Mouse (Mus musculus): ENCODE measurements at regions not wholly inside any gene's neighbourhood (a gene's known extent, or its start where the extent isn't known, plus 50 kb on each side); places are given as distances from the start of the nearest gene placed in this dataset.
"Not testable (repeated sequence)": the region's sequence is repeated elsewhere in the genome, so short reads cannot be mapped to it uniquely, and the experiment has no call there.

DNA sequence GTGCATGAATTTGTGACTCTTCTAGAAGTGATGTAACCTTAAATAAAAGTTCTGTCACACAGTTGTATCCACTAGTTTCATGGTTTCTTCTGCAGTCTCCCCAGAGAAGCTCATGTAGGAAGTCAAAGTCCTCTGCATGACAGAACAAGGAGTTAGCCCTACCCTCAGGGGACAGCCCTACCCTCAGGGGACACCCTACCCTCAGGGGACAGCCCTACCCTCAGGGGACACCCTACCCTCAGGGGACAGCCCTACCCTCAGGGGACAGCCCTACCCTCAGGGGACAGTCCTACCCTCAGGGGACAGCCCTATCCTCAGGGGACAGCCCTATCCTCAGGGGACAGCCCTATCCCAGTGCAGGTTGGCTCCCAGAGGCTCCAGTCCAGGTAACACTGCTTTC, 64.5 kb upstream of the Sh3gl3 start:
- H3K27ac ChIP-seq (ENCODE audit: insufficient read depth, low read depth); H3K4me3 ChIP-seq (replicated peaks in 1 of 3; ENCODE audit: low read depth in 2 of 3, low read length in 2 of 3, poor library complexity in 1 of 3); H3K36me3 ChIP-seq (replicated peaks in 1 of 2; ENCODE audit: control insufficient read depth in 1 of 2, insufficient read depth in 1 of 2, low read length in 1 of 2); H3K9ac ChIP-seq (ENCODE audit: insufficient read depth, low read depth); H3K4me2 ChIP-seq (ENCODE audit: insufficient read depth, low read depth, poor library complexity, severe bottlenecking); dilution Hi-C loops (cut with MboI; ENCODE audit: extremely low pct_ligation_motif_present, extremely low pct_unique_long_range_greater_than_20kb, low sequenced_read_pairs); H3K79me2 ChIP-seq (replicated peaks; ENCODE audit: control insufficient read depth, extremely low read depth, insufficient read depth, poor library complexity, severe bottlenecking); H3K9me3 ChIP-seq (replicated peaks; ENCODE audit: low read length): not testable (repeated sequence)
- Histone ChIP-seq H3K27me3 (replicated peaks) (peaks cover 32% of the 10 kb centered on the region), H3K4me1 (ENCODE audit: control insufficient read depth in 1 of 2, insufficient read depth in 2 of 2) (peaks cover 5 to 16% of the 10 kb centered on the region in 2 experiments)
- TF ChIP-seq KAT2A (IDR thresholded peaks at IDR 0.05; ENCODE audit: insufficient replicate concordance, low read length) (peak; percentile 89), ETS1 (conservative IDR thresholded peaks at IDR 0.05; ENCODE audit: low read depth, low read length) (peak; percentile 73), MEF2A (IDR thresholded peaks at IDR 0.05; ENCODE audit: borderline replicate concordance, low read depth, low read length) (0 out of 2 replicates have a peak, but pooled peaks have one; percentile 15), EP300 (IDR thresholded peaks at IDR 0.05; ENCODE audit: low read length) (peak; percentile 38; the same call in 1 of the 2 replicates), IRF4 (IDR thresholded peaks at IDR 0.05; ENCODE audit: low read depth, low read length) (peak; percentile 40; the same call in 1 of the 2 replicates)
- peak; percentile 19 for DNase-seq (ENCODE audit: extremely low read depth)
- in situ Hi-C loops (cut with MboI; ENCODE audit: low pct_ligation_motif_present, low pct_unique_long_range_greater_than_20kb, low sequenced_read_pairs): loop anchor here (25.0 kb wide), 2 partner anchors 147 to 322 kb away; partner anchors contain the start of gene 3110040N11Rik

DNA sequence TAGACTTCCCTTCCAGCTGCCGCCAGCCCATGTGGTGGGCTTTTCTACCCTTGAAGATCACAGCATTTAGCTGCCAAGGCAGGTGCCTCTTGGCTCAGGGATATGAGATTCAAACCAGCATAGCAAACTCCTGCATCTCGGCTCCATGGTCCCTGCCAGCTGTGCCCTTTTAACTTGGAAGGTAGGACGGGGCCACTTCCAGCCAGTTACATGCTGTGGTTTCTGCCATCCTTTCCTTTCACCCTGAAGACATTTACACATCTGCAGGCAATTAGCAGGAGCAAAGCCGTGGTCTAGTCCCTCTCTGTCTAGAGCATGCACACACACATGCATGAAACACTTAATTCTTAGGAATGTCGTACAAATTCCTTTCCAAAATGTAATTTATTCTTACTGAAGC, 64.1 kb upstream of the Sh3gl3 start:
- Histone ChIP-seq H3K27ac (ENCODE audit: insufficient read depth, low read depth) (no peak overlapping the region), H3K36me3 (replicated peaks in 1 of 2; ENCODE audit: control insufficient read depth in 1 of 2, insufficient read depth in 1 of 2, low read length in 1 of 2) (no peaks in the 10 kb centered on the region), H3K4me3 (replicated peaks in 1 of 3; ENCODE audit: low read depth in 2 of 3, low read length in 2 of 3, poor library complexity in 1 of 3) (no peak overlapping the region), H3K4me1 (ENCODE audit: control insufficient read depth in 1 of 2, insufficient read depth in 2 of 2) (peaks cover 5 to 16% of the 10 kb centered on the region in 2 experiments), H3K9ac (ENCODE audit: insufficient read depth, low read depth) (no peak overlapping the region), H3K27me3 (replicated peaks) (peaks cover 32% of the 10 kb centered on the region), H3K9me3 (replicated peaks; ENCODE audit: low read length) (no peaks in the 10 kb centered on the region), H3K79me2 (replicated peaks; ENCODE audit: control insufficient read depth, extremely low read depth, insufficient read depth, poor library complexity, severe bottlenecking) (no peaks in the 10 kb centered on the region), H3K4me2 (ENCODE audit: insufficient read depth, low read depth, poor library complexity, severe bottlenecking) (no peak overlapping the region)
- in situ Hi-C loops (cut with MboI; ENCODE audit: low pct_ligation_motif_present, low pct_unique_long_range_greater_than_20kb, low sequenced_read_pairs): loop anchor here (25.0 kb wide), 2 partner anchors 147 to 322 kb away; partner anchors contain the start of gene 3110040N11Rik
- no peak for DNase-seq (ENCODE audit: extremely low read depth)
- dilution Hi-C loops (cut with MboI; ENCODE audit: extremely low pct_ligation_motif_present, extremely low pct_unique_long_range_greater_than_20kb, low sequenced_read_pairs): no loop called here
- TF ChIP-seq MYC (IDR thresholded peaks at IDR 0.05; ENCODE audit: low read depth, low read length) (no peak), USF2 (conservative IDR thresholded peaks at IDR 0.05; ENCODE audit: low read depth, low read length) (no peak), TCF12 (IDR thresholded peaks at IDR 0.05; ENCODE audit: low read depth, low read length) (no peak), TBP (conservative IDR thresholded peaks at IDR 0.05; ENCODE audit: low read depth, low read length) (no peak), SMC3 (IDR thresholded peaks at IDR 0.05; ENCODE audit: low read depth, low read length) (no peak), MXI1 (IDR thresholded peaks at IDR 0.05; ENCODE audit: low read depth, low read length) (no peak), ZKSCAN1 (IDR thresholded peaks at IDR 0.05; ENCODE audit: borderline replicate concordance, low read depth, low read length) (no peak), BHLHE40 (IDR thresholded peaks at IDR 0.05; ENCODE audit: low read depth, low read length) (no peak), USF1 (IDR thresholded peaks at IDR 0.05; ENCODE audit: low read depth, low read length) (no peak), CTCF (conservative IDR thresholded peaks at IDR 0.05 in 1 of 2, IDR thresholded peaks at IDR 0.05 in 1 of 2; ENCODE audit: low read depth in 2 of 2, low read length in 2 of 2) (no peak), E2F4 (IDR thresholded peaks at IDR 0.05; ENCODE audit: insufficient replicate concordance, low read depth, low read length) (no peak), JUND (conservative IDR thresholded peaks at IDR 0.05; ENCODE audit: low read depth, low read length) (no peak), NELFE (IDR thresholded peaks at IDR 0.05; ENCODE audit: low read depth, low read length) (no peak)
